Mouse (Mus musculus): Measurements from ENCODE around the gene Rps27rt. TPM values are rescaled to one million over a fixed set of nuclear protein-coding genes. Genes with fewer than 3 reads are reported as not detected.

Gene Rps27rt
- polyA plus RNA-seq, 1 experiment from 2014 or later: 268 TPM

DNA sequence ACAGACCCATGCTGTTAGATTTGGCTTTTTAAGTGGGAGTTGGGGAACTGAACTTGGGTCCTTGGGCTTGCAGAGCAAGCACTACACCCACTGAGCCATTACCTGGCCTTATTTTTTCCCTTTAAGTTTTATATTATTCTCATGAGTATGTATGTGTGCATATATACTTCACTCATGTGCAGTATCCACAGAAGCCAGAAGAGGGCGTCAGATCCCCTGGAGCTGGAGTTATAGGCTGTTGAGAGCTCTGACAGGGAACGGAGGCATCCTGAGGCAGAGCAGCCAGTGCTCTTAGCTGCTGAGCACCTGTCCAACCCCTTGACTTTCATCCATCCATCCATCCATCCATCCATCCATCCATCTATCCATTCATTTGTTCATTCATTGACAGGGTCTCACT lies 45.9 kb downstream of the Rps27rt start:
- no peak for ATAC-seq (ENCODE audit: low FRiP score)
- Histone ChIP-seq H3K9me3 (no peaks in the 10 kb centered on the region), H3K9ac (no peak overlapping the region), H3K36me3 (no peaks in the 10 kb centered on the region), H3K27me3 (0 out of 2 replicates have a peak, but pooled peaks cover 4% of the 10 kb centered on the region), H3K27ac (no peak overlapping the region), H3K4me3 (no peak overlapping the region), H3K4me2 (no peak overlapping the region), H3K4me1 (replicated peaks) (peaks cover 12% of the 10 kb centered on the region)
- 77% methylated on average over 2 of the region's 2 CpGs for WGBS

DNA sequence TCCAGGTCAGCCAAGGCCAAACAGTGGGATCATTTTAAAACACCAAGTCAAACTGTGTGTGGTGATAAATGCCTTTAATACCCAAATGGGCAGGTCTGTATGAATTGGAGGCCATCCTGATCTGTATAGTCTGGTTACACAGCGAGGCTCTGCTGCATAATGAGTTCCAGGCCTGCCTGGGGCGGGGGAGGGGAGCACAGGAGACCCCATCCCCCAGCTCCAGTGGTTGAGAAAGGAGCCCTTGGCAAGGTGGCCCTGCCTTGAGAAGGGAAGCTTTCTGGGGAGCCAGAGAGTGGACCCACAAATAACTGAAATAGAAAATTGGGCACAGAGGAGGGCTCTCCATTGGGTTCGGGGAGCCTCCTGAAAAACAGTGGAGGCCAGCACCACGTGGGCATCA lies 47.2 kb downstream of the Rps27rt start:
- no peak overlapping the region for H3K9ac ChIP-seq
- H3K27me3 ChIP-seq: 0 out of 2 replicates have a peak, but pooled peaks cover 4% of the 10 kb centered on the region
- no peak overlapping the region for H3K4me3 ChIP-seq
- H3K4me2 ChIP-seq: no peak overlapping the region
- no peak overlapping the region for H3K27ac ChIP-seq
- H3K9me3 ChIP-seq: no peaks in the 10 kb centered on the region
- H3K36me3 ChIP-seq: no peaks in the 10 kb centered on the region
- whole genome bisulfite sequencing: 81% methylated on average over 4 of the region's 4 CpGs
- H3K4me1 ChIP-seq (replicated peaks): peaks cover 12% of the 10 kb centered on the region
- no peak for ATAC-seq (ENCODE audit: low FRiP score)

DNA sequence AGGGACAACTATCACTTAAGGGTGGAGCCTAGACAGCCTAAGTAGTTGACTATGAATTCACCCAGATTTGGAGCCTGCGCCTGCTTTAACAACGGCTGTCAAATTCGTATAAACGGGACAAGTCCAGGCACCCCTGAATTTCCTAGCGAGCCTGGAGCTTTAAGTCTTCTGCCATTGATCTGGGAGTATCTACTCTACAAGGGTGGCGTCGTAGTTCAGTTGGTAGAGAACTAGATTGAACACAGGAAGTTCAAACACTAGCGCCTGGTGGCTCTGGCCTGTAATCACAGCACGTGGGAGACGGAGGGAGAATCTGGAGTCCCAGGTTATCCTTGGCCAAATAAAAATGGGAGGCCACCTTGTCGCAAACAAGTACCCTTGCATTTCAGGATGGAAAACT lies 48.3 kb downstream of the Rps27rt start:
- H3K36me3 ChIP-seq: no peaks in the 10 kb centered on the region
- WGBS: 71% methylated on average over 11 of the region's 11 CpGs
- H3K4me2 ChIP-seq: peak overlapping the region; percentile 98
- peak overlapping the region; percentile 80 for H3K4me3 ChIP-seq
- H3K27ac ChIP-seq: no peak overlapping the region
- H3K27me3 ChIP-seq: 0 out of 2 replicates have a peak, but pooled peaks cover 4% of the 10 kb centered on the region
- ATAC-seq (ENCODE audit: low FRiP score): 0 out of 2 replicates have a peak, but pooled peaks have one; percentile 12
- peak overlapping the region; percentile 86; the same call in 1 of the 2 replicates for H3K9ac ChIP-seq
- peaks cover 12% of the 10 kb centered on the region for H3K4me1 ChIP-seq (replicated peaks)
- no peaks in the 10 kb centered on the region for H3K9me3 ChIP-seq

DNA sequence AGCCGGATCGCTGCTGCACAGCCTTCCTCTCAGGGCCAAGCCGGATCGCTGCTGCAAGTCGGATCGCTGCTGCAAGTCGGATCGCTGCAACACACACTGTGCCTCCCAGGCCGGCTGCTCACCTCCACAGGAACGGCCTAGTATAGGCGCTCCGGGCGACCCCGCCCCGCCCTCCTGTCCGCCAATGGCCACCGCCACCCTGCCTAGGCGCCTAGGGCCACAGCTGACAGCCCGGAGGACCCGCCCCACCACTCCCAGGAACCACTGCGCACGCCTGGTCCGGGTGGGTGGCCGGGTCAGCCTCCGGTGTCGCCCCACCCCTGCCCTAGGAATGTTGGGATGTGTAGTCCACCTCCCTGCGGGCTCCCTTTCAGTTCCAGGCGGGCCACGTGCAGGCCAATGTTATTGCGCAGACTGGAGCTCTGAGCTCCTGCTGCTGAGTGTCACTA lies 48.8 kb downstream of the Rps27rt start, which contains the start of gene Gpd1l:
Gene Gpd1l, minus strand, starts transcription at position 265 of the 449 bp plus-strand sequence.
- 0 out of 2 replicates have a peak, but pooled peaks cover 4% of the 10 kb centered on the region for H3K27me3 ChIP-seq
- peak within 1 kb of the TSS; percentile 80 for H3K4me3 ChIP-seq
- H3K4me2 ChIP-seq: peak within 1 kb of the TSS; percentile 98
- H3K27ac ChIP-seq: peak within 1 kb of the TSS; percentile 83
- H3K36me3 ChIP-seq: no peaks in the 10 kb centered on the region
- under 1% methylated on average over 30 of the region's 30 CpGs for WGBS
- no peaks in the 10 kb centered on the region for H3K9me3 ChIP-seq
- H3K4me1 ChIP-seq (replicated peaks): peaks cover 12% of the 10 kb centered on the region
- ATAC-seq (ENCODE audit: low FRiP score): peak; percentile 97
- peak within 1 kb of the TSS; percentile 86 for H3K9ac ChIP-seq

DNA sequence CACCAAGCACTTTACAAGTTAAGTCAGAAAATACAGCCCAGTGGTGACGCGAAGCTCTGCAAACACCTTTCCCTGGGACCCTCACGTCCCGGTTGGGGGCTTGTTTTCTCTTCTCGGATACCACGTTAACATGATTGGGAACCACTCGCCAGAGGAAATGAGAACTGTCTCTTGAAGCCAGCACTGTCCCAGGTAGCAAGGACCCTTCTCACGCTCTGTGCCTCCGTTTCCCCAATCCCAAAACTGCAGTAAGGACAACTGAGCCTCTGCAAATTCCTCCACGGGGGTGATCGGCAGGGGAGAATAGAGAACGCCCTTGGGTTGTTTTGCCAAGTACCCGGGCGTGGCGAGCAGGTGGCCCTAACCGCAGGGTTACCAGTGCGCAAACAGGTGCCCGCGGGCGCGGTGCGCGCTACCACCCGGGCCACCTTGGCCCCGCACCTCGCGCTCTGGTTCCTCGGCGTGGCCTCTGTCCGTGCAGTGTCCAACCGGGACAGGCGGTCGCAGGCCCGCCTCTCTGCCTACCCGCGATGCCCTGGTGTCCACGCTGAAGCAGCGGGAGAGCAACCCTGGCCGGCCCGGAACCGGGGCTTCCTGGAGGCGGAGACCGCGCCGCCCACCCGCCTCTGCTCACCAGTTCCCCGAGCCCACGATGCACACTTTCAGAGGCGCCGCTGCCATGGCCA lies 49.4 kb downstream of the Rps27rt start:
- peak; percentile 50 for ATAC-seq (ENCODE audit: low FRiP score)
- peak overlapping the region; percentile 80 for H3K4me3 ChIP-seq
- no peaks in the 10 kb centered on the region for H3K9me3 ChIP-seq
- WGBS: under 1% methylated on average over 50 of the region's 50 CpGs
- peak overlapping the region; percentile 83 for H3K27ac ChIP-seq
- H3K4me2 ChIP-seq: peak overlapping the region; percentile 98
- H3K27me3 ChIP-seq: 0 out of 2 replicates have a peak, but pooled peaks cover 4% of the 10 kb centered on the region
- peaks cover 12% of the 10 kb centered on the region for H3K4me1 ChIP-seq (replicated peaks)
- no peaks in the 10 kb centered on the region for H3K36me3 ChIP-seq
- H3K9ac ChIP-seq: peak overlapping the region; percentile 86

DNA sequence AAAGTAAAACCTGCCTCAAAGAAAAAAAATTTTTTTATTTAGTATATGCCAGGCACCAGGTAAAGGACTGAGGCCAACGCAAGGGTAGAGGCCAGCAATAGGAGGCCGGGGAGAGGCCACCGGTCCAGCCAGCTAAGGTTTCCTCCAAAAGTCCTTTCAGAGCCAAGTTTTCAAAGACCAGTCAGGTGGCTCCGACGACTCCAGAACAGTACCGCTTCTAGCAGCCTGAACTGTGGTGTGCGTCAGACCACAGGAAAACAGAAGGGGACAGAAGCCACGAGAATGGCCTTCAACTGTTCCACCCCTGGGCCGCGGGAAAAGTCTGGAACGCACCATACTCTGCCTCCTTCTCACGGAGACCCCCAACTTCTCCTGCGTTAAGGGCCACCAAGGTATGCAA lies 49.9 kb downstream of the Rps27rt start:
- H3K4me3 ChIP-seq: peak overlapping the region; percentile 80
- H3K4me1 ChIP-seq (replicated peaks): peaks cover 12% of the 10 kb centered on the region
- no peaks in the 10 kb centered on the region for H3K36me3 ChIP-seq
- 23% methylated on average over 13 of the region's 13 CpGs for WGBS
- no peaks in the 10 kb centered on the region for H3K9me3 ChIP-seq
- peak overlapping the region; percentile 86 for H3K9ac ChIP-seq
- H3K27me3 ChIP-seq: 0 out of 2 replicates have a peak, but pooled peaks cover 4% of the 10 kb centered on the region
- no peak for ATAC-seq (ENCODE audit: low FRiP score)
- H3K27ac ChIP-seq: no peak overlapping the region
- H3K4me2 ChIP-seq: peak overlapping the region; percentile 98

Other genes with a start within 250 kb of the Rps27rt start
- 18.3 and 19.1 TPM in 2 replicates for gene Cmtm7, start 200.9 kb downstream of the Rps27rt start, polyA plus RNA-seq (2015; fragmentation: Nextera tagmentation; extraction: Ambion mirVana)
- 15.8 and 20.0 TPM in 2 replicates for gene Cmtm8, start 138.6 kb downstream of the Rps27rt start, polyA plus RNA-seq (2015; fragmentation: Nextera tagmentation; extraction: Ambion mirVana)
- 22.4 and 23.5 TPM in 2 replicates for gene Gpd1l, start 48.8 kb downstream of the Rps27rt start, polyA plus RNA-seq (2015; fragmentation: Nextera tagmentation; extraction: Ambion mirVana)
- gene Osbpl10, start 4.2 kb downstream of the Rps27rt start, polyA plus RNA-seq (2015; fragmentation: Nextera tagmentation; extraction: Ambion mirVana): 1.8 and 2.4 TPM in 2 replicates